Mouse (Mus musculus) cerebellum, adult 11-12 months (tissue): ENCODE data around the gene Gm45140.
"Not testable (repeated sequence)": the region's sequence is repeated elsewhere in the genome, so short reads cannot be mapped to it uniquely, and the experiment has no call there.

ENCODE experiments used
- DNase-seq: peaks from one replicate; pipeline ENCODE4 v3.0.0; 2022

The Gm45140 gene

GRCm38 (mm10) chr6:87774466-87774865, 61.1 kb downstream of the Gm45140 start:
- no peak for DNase-seq

- DNase-seq, result no peak
Measured at GRCm38 (mm10) chr6:87770626-87771025, 65.0 kb downstream of the Gm45140 start.

GRCm38 (mm10) chr6:87764296-87764695, 71.3 kb downstream of the Gm45140 start:
- DNase-seq, result not testable (repeated sequence)

DNA sequence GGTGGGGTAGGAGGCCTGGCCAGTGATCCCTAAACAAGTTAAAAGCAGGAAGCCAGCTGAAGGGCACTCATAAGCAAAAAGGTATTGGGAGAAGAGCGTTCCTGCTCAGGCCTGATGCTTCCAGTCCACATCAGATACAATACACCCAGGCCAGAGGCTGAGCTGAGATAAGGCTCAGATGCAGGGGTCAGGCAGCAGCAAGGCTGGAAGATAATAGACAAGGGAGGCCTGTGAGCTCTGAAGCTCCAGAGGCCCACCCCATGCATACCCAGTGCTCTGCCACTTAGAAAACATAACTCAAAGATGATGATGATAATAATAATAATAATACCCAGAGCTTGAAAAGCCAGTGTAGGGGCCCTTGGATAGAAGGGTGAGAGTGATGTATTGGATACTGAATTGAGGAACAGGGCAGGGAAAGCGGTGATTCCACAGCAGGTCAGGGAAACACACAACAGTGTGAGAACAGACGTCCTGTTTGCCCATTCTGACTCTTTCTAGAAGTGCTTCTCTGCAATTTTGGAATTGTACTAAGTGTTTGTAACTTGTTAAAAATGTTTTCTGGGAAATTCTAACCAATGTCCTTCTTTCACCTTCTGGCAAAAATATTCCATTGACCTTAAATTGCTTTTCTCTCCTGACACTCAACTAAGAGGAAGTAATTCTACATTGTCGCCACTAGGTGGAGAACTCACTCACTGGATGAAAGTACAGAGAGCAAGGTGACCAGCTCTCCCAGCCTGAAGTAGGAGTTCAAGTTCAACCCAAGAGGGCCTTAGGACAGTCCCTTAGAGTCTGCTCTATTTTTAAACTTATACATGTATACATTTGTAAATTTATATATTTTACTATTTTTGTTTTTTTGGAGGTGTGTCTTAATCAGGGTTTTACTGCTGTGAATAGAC, 72.0 kb downstream of the Gm45140 start:
- DNase-seq, result no peak

DNA sequence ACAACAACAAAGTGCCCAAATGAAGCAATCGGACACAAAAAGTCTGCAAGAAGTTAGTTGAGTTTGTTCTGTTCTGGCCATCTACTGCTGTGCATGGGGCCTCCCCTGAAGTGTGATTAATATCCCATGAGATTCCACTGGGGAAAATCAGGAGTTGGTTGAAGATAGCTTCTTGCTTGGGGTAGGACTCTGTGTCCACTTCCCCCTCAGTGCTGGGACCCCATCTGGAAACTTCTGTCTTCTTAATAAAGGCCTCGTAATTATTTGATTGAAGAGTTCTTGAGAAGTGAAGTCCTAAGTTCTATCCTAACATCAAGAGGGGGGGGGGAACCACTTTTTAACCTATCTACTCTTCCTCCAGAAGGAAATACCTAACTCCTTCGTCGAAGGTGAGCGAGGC, 73.4 kb downstream of the Gm45140 start:
- DNase-seq, result no peak

DNA sequence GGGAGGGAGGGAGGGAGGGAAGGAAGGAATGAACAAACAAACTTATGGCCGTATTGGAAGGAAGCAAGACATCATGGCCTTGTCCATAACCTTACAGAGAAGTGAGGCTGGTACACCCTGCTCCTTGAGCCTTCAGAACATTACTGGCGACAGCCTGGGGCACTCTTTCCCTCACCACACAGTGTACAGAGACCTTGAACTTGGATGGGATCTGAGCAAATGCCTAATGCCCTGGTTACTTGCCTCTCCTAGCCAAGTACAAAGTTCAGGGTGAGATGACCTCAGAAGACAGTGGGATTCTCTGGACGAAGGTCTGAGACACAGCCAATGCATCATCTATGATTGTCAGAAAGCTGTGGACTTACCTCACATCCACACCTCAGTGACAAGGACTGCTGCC, 75.7 kb downstream of the Gm45140 start:
- DNase-seq, result no peak

DNA sequence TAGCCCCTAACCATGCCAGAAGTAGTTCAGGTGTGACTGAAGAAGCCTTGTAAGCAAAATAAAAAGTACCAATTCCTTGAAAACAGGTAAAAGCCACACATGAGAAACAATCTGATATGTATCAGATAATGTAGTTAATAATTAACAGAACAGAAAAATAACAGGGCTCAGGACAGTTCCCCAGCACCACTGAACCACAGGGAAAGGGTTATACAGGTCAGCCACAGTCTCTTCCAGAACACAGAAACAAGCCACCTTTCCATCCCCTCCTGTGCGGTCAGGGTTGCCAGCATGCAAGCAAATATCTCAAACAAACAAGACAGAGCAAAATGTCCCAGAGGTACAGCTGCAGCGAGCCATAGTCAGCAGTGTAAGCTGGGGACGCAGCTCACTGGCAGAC, 76.2 kb downstream of the Gm45140 start:
- DNase-seq, result no peak

- DNase-seq, result no peak
Measured at GRCm38 (mm10) chr6:87756896-87757295, 78.7 kb downstream of the Gm45140 start.

GRCm38 (mm10) chr6:87755196-87755595, 80.4 kb downstream of the Gm45140 start:
- DNase-seq, result no peak

DNA sequence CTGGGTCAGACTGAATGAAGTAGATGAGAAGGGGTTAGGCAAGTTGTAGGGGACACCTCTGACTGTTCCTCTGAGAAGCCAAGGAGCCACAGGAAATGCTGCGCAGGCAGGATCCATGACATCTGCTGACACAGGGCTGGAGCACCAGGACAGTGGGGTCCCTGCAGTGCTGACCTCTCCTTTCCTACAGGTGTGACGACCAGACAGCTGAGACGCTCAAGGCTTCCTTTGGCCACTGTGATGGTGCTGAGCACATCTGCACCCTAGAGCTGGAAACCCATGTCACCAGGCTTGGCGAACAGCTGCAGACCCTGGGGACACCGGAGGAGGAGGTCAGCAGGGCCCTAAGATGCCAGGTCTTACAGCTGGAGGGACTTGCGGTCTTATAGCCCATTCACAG, 84.0 kb downstream of the Gm45140 start:
- no peak for DNase-seq

GRCm38 (mm10) chr6:87750184-87750910, 85.2 kb downstream of the Gm45140 start:
- DNase-seq, result no peak

DNA sequence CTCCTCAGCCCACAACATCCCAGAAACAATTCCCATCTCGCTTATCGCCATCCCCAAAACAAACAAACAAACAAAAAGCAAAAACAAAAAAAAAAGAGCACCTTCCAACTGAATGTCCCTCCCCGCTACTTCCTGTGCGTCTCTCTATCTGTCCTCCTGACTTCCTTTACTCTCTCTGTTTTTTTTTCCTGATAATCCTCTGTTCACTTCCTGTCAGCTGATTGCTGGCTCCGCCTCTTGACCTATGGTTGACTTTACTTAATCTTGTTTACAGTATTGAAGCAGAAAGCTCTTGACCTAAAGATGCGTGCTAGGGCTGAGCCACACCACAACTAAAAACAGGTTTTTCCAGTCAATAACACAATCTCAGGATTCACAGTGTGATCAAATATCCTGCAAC, 87.1 kb downstream of the Gm45140 start:
- DNase-seq, result no peak

- DNase-seq, result no peak
Measured at GRCm38 (mm10) chr6:87748078-87748477, 87.5 kb downstream of the Gm45140 start.

- no peak for DNase-seq
Measured at GRCm38 (mm10) chr6:87746849-87747248, 88.7 kb downstream of the Gm45140 start.

DNA sequence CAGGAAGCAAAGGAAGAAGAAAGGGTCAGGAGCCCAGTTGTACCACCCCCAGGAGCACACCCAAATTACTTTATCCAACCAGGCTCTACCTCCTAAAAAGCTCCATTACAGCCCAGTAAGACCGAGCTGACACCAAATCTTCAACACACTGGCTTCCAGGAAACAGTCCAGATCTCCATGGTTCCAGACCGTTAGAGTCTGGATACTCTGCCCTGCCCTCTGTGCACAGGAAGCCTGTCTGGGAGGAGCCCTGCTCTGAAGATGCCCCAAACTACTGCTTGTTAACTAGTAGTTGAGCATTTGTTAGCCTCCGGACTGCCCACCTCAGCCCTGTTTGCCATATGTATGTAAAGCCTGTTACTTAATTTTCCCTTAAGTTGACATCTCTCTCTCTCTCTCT, 89.5 kb downstream of the Gm45140 start:
- DNase-seq, result no peak

DNA sequence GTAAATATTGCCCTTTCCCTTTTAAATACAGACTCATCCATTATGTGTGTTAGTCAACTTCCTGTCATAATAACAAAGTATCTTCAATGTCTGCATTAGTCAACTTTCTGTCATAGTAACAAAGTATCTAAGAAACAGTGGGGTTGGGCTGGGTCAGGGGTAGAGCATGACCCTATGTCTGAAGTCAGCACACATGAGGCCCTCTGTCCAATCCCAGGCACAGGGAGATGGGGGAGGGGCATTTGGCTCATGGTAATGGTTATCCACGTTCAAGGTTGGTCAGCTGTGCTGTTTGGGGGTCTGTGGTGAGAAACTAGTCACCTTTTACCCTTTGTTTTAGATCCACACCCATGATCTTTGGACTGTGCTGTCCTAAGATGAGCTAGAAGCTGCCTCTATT, 90.3 kb downstream of the Gm45140 start:
- no peak for DNase-seq

DNA sequence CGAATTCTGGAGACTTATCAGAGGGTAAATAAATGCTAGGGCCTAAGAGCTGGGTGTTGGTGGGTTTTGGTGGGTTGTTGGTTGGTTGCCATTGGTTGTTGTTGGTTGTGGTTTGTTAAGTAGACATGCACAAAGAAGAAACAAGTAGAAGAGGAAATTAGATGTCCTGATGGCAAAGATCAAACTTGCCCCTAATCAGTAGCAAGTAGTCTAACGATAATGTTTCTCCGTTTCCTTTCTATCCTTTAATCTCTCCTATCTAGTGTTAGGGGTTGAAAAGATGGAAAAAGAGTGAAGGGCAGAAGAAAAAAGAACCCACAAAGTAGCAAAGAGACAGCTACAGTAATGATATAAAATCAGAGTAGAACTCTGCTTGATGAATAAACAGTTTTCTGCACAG, 91.0 kb downstream of the Gm45140 start:
- no peak for DNase-seq

GRCm38 (mm10) chr6:87743281-87743680, 92.3 kb downstream of the Gm45140 start:
- DNase-seq, result no peak

- DNase-seq, result no peak
Measured at GRCm38 (mm10) chr6:87742804-87743203, 92.8 kb downstream of the Gm45140 start.

DNA sequence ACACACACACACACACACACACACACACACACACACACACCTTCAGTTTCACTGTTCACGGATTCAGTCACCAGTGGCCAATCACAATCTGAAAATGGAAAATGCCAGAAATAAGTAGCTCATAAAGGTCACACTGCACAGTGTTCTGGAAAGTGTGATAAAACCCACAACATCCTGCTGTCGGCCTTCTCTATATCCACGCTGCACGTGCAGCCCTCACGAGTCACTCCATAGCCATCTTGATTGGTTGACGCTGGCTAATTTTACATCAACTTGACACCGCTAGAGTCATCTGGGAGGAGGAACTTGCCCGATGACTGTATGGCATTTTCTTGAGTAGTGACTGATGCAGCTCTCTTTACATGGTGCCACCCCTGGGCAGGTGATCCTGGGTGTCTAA, 93.6 kb downstream of the Gm45140 start:
- DNase-seq, result no peak

DNA sequence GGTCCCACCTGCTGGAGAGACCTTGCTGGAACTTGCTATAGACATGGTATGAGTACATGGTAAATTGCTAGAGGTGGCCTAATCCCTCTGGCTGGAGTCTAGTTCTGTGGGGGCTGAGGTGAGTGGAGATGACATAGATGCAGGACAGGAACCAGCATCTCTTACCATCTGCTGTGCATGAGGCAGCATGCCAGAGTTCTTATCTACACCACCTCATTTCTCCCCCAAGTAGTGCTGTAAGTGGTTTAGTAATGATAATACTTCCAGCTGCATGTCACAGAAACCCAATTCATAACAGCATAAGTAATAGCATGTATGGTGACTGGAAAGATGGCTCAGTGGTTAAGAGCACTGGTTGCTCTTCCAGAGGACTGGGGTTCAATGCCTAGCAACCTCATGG, 95.1 kb downstream of the Gm45140 start:
- no peak for DNase-seq

- DNase-seq, result no peak
Measured at GRCm38 (mm10) chr6:87739898-87740297, 95.7 kb downstream of the Gm45140 start.
